In the genomic region with DNA sequence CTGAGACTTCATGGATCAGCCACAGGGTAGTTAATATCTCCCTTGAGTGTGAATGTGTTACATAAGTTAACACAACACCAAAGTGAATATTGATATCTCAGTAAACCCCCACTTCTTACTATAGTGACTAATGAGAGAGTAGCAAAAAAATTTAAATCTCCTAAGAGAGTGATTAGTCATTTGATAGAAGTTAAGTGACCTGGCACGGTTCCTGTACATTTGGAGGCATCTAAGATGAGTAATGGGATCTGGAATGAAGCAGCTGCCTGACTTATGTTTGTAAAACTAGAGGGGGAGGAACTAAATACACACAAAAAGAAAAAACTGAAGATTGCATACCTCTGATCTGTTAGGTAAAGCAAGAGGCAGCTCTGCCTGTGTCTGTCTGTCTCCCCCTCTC, we compare ENCODE assay signal across 26 mouse cellular contexts. TPM values are rescaled to one million over a fixed set of nuclear protein-coding genes. Genes with fewer than 3 reads are reported as not detected.
DNase-seq lines count a peak whose midpoint lies in the region; ATAC-seq and TF ChIP-seq lines count a peak whose summit lies in the region.
"Had no signal": no experiment of that assay in that cellular context is flagged by ENCODE, and none has a peak within 500 bp of the region (broad histone marks: within the 10 kb centered on the region; RNA-seq: fewer than 3 reads in every experiment).

No protein-coding gene starts in this region.

- no peaks in the 10 kb centered on the region for H3K4me1 ChIP-seq in kidney, postnatal 0 days (replicated peaks; ENCODE audit: insufficient read depth, low read length)
- H3K4me1 ChIP-seq in MEL (ENCODE audit: control insufficient read depth in 1 of 2, insufficient read depth in 2 of 2, low read length in 2 of 2), result peaks cover 11 to 24% of the 10 kb centered on the region in 2 experiments
- peaks cover 22% of the 10 kb centered on the region for H3K4me1 ChIP-seq in bone marrow macrophage, adult 2 months (ENCODE audit: control insufficient read depth, insufficient read depth, low read length)
- no peaks in the 10 kb centered on the region for H3K4me1 ChIP-seq in limb, embryonic 10.5 days
- H3K4me1 ChIP-seq: embryonic facial prominence, embryonic 13.5 days; limb, embryonic 12.5 days; midbrain, embryonic 13.5 days; neural tube, embryonic 12.5 days had no signal

- no peak for TF ChIP-seq POLR2A in MEL (IDR thresholded peaks at IDR 0.05; ENCODE audit: control insufficient read depth in 1 of 2, insufficient read depth in 1 of 2, low read depth in 1 of 2, low read length in 2 of 2, poor library complexity in 1 of 2)
- TF ChIP-seq POLR2A in bone marrow macrophage, adult 2 months (IDR thresholded peaks at IDR 0.05; ENCODE audit: borderline replicate concordance, low read depth, low read length), result no peak

- H3K36me3 ChIP-seq in kidney, postnatal 0 days (ENCODE audit: insufficient read depth, low read length), result no peaks in the 10 kb centered on the region
- H3K36me3 ChIP-seq in MEL (ENCODE audit: control insufficient read depth in 1 of 2, insufficient read depth in 2 of 2, low read length in 2 of 2), result peaks cover 0 to 19% of the 10 kb centered on the region in 2 experiments; a peak in 3 of 4 replicates
- no peaks in the 10 kb centered on the region for H3K36me3 ChIP-seq in limb, embryonic 10.5 days
- H3K36me3 ChIP-seq: embryonic facial prominence, embryonic 13.5 days; heart, embryonic 12.5 days; limb, embryonic 12.5 days; midbrain, embryonic 13.5 days; neural tube, embryonic 12.5 days had no signal

- H3K27me3 ChIP-seq in kidney, postnatal 0 days (ENCODE audit: insufficient read depth, low read length), result no peaks in the 10 kb centered on the region
- no peaks in the 10 kb centered on the region for H3K27me3 ChIP-seq in MEL (ENCODE audit: control insufficient read depth in 1 of 2, insufficient read depth in 2 of 2, low read length in 2 of 2)
- peaks cover 81% of the 10 kb centered on the region for H3K27me3 ChIP-seq in limb, embryonic 10.5 days (ENCODE audit: low read depth, poor library complexity, severe bottlenecking)
- H3K27me3 ChIP-seq: heart, embryonic 12.5 days had no signal

- TF ChIP-seq RAD21 in MEL (IDR thresholded peaks at IDR 0.05; ENCODE audit: low read depth, low read length), result no peak

- WGBS in kidney, postnatal 0 days, result 48% methylated on average over 1 of the region's 1 CpGs
- 89% methylated on average over 1 of the region's 1 CpGs for WGBS in limb, embryonic 10.5 days

- no peak overlapping the region for H3K4me3 ChIP-seq in kidney, postnatal 0 days (replicated peaks; ENCODE audit: low read depth, low read length)
- H3K4me3 ChIP-seq in MEL (ENCODE audit: control insufficient read depth in 1 of 2, insufficient read depth in 1 of 2, low read depth in 2 of 2, low read length in 2 of 2), result no peak overlapping the region
- H3K4me3 ChIP-seq in bone marrow macrophage, adult 2 months (ENCODE audit: insufficient read depth, low read length), result no peak overlapping the region
- no peak overlapping the region for H3K4me3 ChIP-seq in limb, embryonic 10.5 days
- H3K4me3 ChIP-seq: embryonic facial prominence, embryonic 13.5 days; heart, embryonic 12.5 days; limb, embryonic 12.5 days; midbrain, embryonic 13.5 days; neural tube, embryonic 12.5 days had no signal

- no peak for TF ChIP-seq CTCF in kidney, postnatal 0 days (IDR thresholded peaks at IDR 0.05; ENCODE audit: low read depth)
- no peak for TF ChIP-seq CTCF in MEL (IDR thresholded peaks at IDR 0.05 in 2 of 3, conservative IDR thresholded peaks at IDR 0.05 in 1 of 3; ENCODE audit: control insufficient read depth in 1 of 3, insufficient read depth in 1 of 3, low read depth in 2 of 3, low read length in 3 of 3, poor library complexity in 1 of 3, severe bottlenecking in 1 of 3)
- no peak for TF ChIP-seq CTCF in bone marrow macrophage, adult 2 months (IDR thresholded peaks at IDR 0.05; ENCODE audit: low read depth, low read length)

- no peak overlapping the region for H3K27ac ChIP-seq in kidney, postnatal 0 days
- H3K27ac ChIP-seq in MEL (ENCODE audit: control insufficient read depth, low read depth, low read length), result no peak overlapping the region
- peak overlapping the region; percentile 89 for H3K27ac ChIP-seq in bone marrow macrophage, adult 2 months (ENCODE audit: insufficient read depth, low read depth, low read length)
- H3K27ac ChIP-seq in limb, embryonic 10.5 days, result no peak overlapping the region
- H3K27ac ChIP-seq: embryonic facial prominence, embryonic 13.5 days; hindbrain, postnatal 0 days; limb, embryonic 12.5 days; midbrain, embryonic 13.5 days; neural tube, embryonic 12.5 days had no signal

- H3K9me3 ChIP-seq in kidney, postnatal 0 days (replicated peaks; ENCODE audit: low read length), result no peaks in the 10 kb centered on the region
- H3K9me3 ChIP-seq in MEL (replicated peaks; ENCODE audit: insufficient read depth, low read length), result no peaks in the 10 kb centered on the region
- H3K9me3 ChIP-seq in limb, embryonic 10.5 days (replicated peaks), result no peaks in the 10 kb centered on the region
- H3K9me3 ChIP-seq: embryonic facial prominence, embryonic 13.5 days; heart, embryonic 12.5 days; limb, embryonic 12.5 days; midbrain, embryonic 13.5 days; neural tube, embryonic 12.5 days had no signal

- no peak for ATAC-seq in kidney, postnatal 0 days (replicated peaks; ENCODE audit: low FRiP score, low read depth)
- no peak for ATAC-seq in monocyte, adult 5-6 weeks (replicated peaks; ENCODE audit: insufficient number of reproducible peaks, low FRiP score, low TSS enrichment, poor library complexity, severe bottlenecking)
- ATAC-seq: forebrain, embryonic 14.5 days; hindbrain, postnatal 0 days; intestine, embryonic 16.5 days; midbrain, embryonic 13.5 days had no signal

- peak; percentile 1 for DNase-seq in kidney, postnatal 0 days (ENCODE audit: low spot score)
- DNase-seq in kidney, adult 8-10 months, result no peak
- peak; percentile 33 for DNase-seq in MEL (ENCODE audit: low read depth, low spot score)
- DNase-seq in limb, embryonic 10.5 days (ENCODE audit: low spot score), result no peak
- DNase-seq in gastrocnemius, postnatal 10 days, result no peak
- DNase-seq: cerebellum, adult 18-20 months; cerebellum, postnatal 14 days; gastrocnemius, postnatal 14 days; heart, adult 11 months; heart, postnatal 10 days; kidney, postnatal 36 days; layer of hippocampus, postnatal 36 days; lung, adult 18-20 months; lung, postnatal 10 days; retina, postnatal 1 day had no signal

- no peak overlapping the region for H3K4me2 ChIP-seq in kidney, postnatal 0 days (ENCODE audit: low read length)
- H3K4me2 ChIP-seq: embryonic facial prominence, embryonic 13.5 days; heart, embryonic 12.5 days; limb, embryonic 12.5 days; liver, embryonic 11.5 days; midbrain, embryonic 13.5 days; neural tube, embryonic 12.5 days had no signal

- H3K9ac ChIP-seq in kidney, postnatal 0 days (ENCODE audit: low read depth, low read length), result no peak overlapping the region
- no peak overlapping the region for H3K9ac ChIP-seq in MEL (ENCODE audit: control insufficient read depth, low read depth, low read length, poor library complexity, severe bottlenecking)
- H3K9ac ChIP-seq: embryonic facial prominence, embryonic 13.5 days; heart, embryonic 12.5 days; limb, embryonic 12.5 days; midbrain, embryonic 13.5 days; neural tube, embryonic 12.5 days had no signal

- no peak for TF ChIP-seq EP300 in MEL (IDR thresholded peaks at IDR 0.05; ENCODE audit: low read depth in 1 of 2, low read length in 2 of 2)

- H3K79me2 ChIP-seq in MEL (ENCODE audit: control insufficient read depth, insufficient read depth, low read length, poor library complexity), result 0 out of 2 replicates have a peak, but pooled peaks cover 5% of the 10 kb centered on the region

TF ChIP-seq in MEL, 35 proteins besides CTCF, POLR2A, EP300 and RAD21:
- 0 out of 2 replicates have a peak, but pooled peaks have one; percentile 6 for TF ChIP-seq ETS1 (IDR thresholded peaks at IDR 0.05; ENCODE audit: low read depth, low read length)
- no peak for TF ChIP-seq ZMIZ1 (IDR thresholded peaks at IDR 0.05; ENCODE audit: low read depth, low read length)

RNA-seq across cellular contexts. Expression of a gene that starts 7.1 kb away (rescaled TPM):
- polyA plus RNA-seq in kidney, postnatal 0 days (2015; fragmentation: Nextera tagmentation; extraction: Ambion mirVana), result 8.8 and 10.2 TPM in 2 replicates
- 16.6 and 20.7 TPM in 2 replicates for total RNA-seq in MEL (2012; rRNA removed)
- polyA plus RNA-seq in MEL (2012; ENCODE audit: insufficient read depth in 1 of 2, insufficient read length in 2 of 2, low read depth in 1 of 2, low replicate concordance in 2 of 2, missing spikeins in 1 of 2), result 10 to 100 TPM in 1 of 2 experiments, not detected in 1; 31.0 TPM
- 119 and 143 TPM in 2 replicates for polyA plus RNA-seq in bone marrow macrophage, adult 2 months (2012; ENCODE audit: insufficient read depth, insufficient read length, missing spikeins)
- total RNA-seq in monocyte, adult 5-6 weeks (2017), result 17.5 to 40.7 TPM (median 33.9 TPM) in 3 replicates
- 12.4 and 16.4 TPM in 2 replicates for polyA plus RNA-seq in limb, embryonic 10.5 days (2016; fragmentation: Nextera tagmentation; extraction: Ambion mirVana)
- 10 to 100 TPM; 10.7 to 13.6 TPM for total RNA-seq in gastrocnemius, postnatal 10 days (2021)

Comparison
In these comparisons a context has a peak if more than half of its experiments do, and no peak if none do; other contexts are left out.
1. DNase-seq: peak in kidney, postnatal 0 days (single experiment) and MEL (single experiment); none in kidney, adult 8-10 months (0 of 2), limb, embryonic 10.5 days (single experiment) and gastrocnemius, postnatal 10 days (single experiment).